Mouse (Mus musculus): ENCODE results near the gene Rph3al.
A peak's percentile ranks its signal among the peaks of the same experiment; 100 is the strongest.

Rph3al gene

GRCm38 (mm10) chr11:75938379-75938906 lies at the start of gene Rph3al:
TSS of gene Rph3al (minus strand) at chr11:75938429.
- DNase-seq (ENCODE audit: low spot score in 2 of 2): no peak

DNA sequence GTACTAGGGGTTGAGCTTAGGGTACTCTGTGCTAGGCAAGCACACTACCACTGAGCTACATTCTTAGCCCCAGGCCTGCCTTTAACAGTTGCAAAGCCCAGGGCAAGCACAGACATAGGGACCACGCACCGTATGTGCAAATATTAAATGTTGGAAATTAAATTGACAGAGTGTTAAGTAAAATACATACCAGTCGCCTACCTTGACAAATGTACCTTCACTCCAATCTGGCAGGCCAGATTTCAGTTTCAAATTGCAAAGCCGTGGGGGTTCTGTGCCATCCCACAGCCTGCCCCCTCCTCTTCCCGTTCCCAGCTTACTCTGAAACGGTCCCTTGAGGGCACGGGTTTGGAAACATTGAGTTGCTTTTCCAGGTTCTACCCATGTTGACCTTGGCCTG lies 47.7 kb upstream of the Rph3al start:
- no peak for DNase-seq (ENCODE audit: low spot score in 2 of 2)

- no peak for DNase-seq (ENCODE audit: low spot score in 2 of 2)
Measured at GRCm38 (mm10) chr11:75984581-75984980, 46.4 kb upstream of the Rph3al start.

GRCm38 (mm10) chr11:75983194-75983593 lies 45.0 kb upstream of the Rph3al start:
- DNase-seq (ENCODE audit: low spot score in 2 of 2): no peak

GRCm38 (mm10) chr11:75980413-75980812 lies 42.2 kb upstream of the Rph3al start:
- no peak for DNase-seq (ENCODE audit: low spot score in 2 of 2)

GRCm38 (mm10) chr11:75978051-75978450 lies 39.8 kb upstream of the Rph3al start:
- DNase-seq (ENCODE audit: low spot score in 2 of 2): no peak

- no peak for DNase-seq (ENCODE audit: low spot score in 2 of 2)
Measured at GRCm38 (mm10) chr11:75976748-75977147, 38.5 kb upstream of the Rph3al start.

DNA sequence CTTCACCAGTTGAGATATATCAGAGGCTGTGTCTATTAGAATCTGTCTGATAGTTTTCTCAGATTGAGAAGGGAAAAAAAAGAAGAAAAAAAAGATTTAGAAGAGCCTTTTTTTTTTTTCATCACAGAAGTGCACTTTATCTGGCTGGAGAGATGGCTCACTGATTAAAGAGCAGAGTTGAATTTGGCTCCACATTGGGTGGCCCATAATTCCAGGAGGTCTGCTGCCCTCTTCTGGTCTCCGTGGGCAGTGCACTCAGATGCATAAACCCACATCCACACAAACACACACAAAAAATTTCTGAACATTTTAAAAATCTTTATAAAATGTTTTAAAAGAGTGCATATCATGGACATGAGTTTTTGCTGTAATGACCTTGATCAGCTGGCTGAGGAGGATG lies 35.8 kb upstream of the Rph3al start:
- DNase-seq (ENCODE audit: low spot score in 2 of 2): no peak

- no peak for DNase-seq (ENCODE audit: low spot score in 2 of 2)
Measured at GRCm38 (mm10) chr11:75972916-75973567, 34.8 kb upstream of the Rph3al start.

- no peak for DNase-seq (ENCODE audit: low spot score in 2 of 2)
Measured at GRCm38 (mm10) chr11:75972188-75972587, 34.0 kb upstream of the Rph3al start.

DNA sequence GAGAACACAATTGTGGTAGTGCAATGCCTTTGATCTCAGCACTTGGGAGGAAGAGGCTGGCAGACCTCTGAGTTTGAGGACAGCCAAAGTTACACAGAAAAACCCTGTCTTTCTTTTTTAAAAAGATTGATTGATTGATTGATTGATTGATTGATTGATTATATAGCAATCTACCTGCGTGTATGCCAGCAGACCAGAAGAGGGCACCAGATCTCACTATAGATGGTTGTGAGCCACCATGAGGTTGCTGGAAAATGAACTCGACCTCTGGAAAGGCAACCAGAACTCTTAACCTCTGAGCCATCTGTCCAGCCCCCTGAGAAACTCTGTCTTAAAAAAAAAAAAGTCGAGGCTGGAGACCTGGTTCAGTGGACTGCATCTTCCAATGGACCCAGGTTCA lies 32.4 kb upstream of the Rph3al start:
- no peak for DNase-seq (ENCODE audit: low spot score in 2 of 2)

- no peak for DNase-seq (ENCODE audit: low spot score in 2 of 2)
Measured at GRCm38 (mm10) chr11:75968761-75969160, 30.5 kb upstream of the Rph3al start.

GRCm38 (mm10) chr11:75966401-75967372 lies 28.5 kb upstream of the Rph3al start:
- DNase-seq (ENCODE audit: low spot score in 2 of 2): peak; percentile 25 to 28

- no peak for DNase-seq (ENCODE audit: low spot score in 2 of 2)
Measured at GRCm38 (mm10) chr11:75965674-75966400, 27.6 kb upstream of the Rph3al start.

DNA sequence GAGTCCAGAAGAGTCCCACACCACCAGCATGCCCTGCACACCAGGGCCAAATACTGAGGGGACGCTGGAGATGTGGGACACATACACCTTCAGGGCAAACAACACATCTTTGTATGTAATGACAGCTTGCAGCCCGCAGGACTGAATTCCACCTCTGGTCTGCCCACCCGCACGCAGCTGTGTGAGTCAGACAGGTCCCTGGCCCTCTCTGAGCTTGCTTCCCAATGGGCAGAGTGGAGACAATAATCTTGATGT lies 26.2 kb upstream of the Rph3al start:
- no peak for DNase-seq (ENCODE audit: low spot score in 2 of 2)

- DNase-seq (ENCODE audit: low spot score in 2 of 2): no peak
Measured at GRCm38 (mm10) chr11:75963730-75964475, 25.7 kb upstream of the Rph3al start.

DNA sequence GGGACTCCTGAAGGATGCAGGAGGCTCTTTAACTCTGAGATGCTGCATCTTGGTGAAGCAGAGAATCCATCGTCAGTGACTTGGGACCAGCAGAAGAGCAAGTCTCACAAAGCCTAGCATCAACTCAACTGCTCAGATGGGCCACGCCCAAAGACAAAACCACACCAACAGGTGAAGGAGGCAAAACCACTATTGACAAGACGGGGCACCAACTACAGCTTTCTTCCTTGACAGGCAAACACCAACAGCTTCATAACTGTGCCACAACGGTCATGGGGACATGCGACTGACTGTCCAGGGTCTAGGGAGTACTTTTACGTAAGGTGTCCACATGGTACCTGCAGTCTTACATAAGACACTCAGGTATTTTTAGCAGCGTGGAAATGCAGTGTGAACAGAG lies 23.6 kb upstream of the Rph3al start:
- no peak for DNase-seq (ENCODE audit: low spot score in 2 of 2)

DNA sequence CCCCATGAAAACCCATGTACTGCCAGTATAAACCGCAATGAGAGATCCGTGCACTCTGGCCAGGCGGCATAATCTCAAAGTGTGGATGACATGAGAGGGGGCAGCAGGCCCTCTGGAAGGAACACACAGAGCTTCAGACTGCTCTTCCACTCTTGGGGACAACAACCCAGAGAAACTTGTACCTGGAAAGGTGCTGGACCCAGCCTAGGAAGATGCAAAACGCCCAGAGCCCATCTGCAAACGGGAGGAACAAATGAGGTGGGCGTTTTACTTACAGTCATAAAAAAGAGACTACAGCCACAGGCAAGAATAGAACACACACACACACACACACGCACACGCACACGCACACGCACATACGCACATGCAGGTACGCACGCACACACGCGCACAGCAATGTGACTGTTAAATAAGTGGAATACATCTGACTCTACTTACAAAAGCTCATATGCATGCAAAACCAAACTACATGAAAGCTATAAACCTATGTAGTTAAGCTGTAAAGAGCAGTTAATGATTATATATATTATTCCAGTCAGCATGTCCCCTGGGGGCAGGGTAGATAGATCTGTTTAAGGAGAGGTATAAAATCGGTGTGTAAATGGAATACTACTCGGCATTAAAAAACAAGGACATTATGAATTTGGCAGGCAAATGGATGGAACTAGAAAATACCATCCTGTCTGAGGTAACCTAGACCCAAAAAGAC lies 19.0 kb upstream of the Rph3al start:
- DNase-seq (ENCODE audit: low spot score in 2 of 2): no peak

DNA sequence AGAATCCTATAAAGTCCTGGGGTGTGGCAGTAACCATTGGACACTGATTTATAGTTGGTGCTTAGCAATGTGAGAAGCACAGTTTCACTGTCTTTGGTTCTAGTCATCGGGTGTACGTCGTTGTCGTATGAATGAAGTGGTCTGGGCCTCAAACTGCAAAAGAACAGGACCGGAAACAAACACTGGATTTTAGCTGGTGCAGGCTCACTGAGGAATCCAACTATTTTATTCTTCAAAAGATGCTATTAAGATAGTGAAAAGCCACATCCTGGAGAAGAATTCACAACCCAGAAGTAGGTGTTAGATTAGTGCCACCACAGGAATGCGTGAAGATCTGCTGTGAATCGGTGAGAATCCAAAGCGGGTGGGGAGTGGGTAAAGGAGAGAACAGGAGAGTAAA lies 18.4 kb upstream of the Rph3al start:
- no peak for DNase-seq (ENCODE audit: low spot score in 2 of 2)

- no peak for DNase-seq (ENCODE audit: low spot score in 2 of 2)
Measured at GRCm38 (mm10) chr11:75954896-75955295, 16.7 kb upstream of the Rph3al start.

DNA sequence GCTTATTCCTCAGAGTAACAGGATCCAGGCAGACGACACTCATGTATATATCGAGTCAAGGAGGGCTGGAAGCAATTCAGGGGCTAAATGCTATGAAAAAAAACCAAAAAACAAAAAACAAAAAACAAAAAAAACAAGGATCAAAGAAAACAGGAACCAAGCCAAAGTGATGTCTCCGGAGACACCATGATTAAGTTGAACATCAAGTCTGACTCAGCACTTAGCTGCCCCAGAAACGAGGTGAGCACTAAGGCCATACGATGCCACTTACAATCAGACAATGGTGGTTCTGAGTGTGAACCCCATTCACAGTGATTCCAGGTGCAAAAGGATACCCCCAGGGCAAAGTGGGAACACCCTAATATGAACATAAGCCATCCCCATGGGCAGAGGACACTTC lies 13.7 kb upstream of the Rph3al start:
- DNase-seq (ENCODE audit: low spot score in 2 of 2): no peak

Data from frontal cortex, postnatal 25 days (tissue).